Mouse (Mus musculus) embryonic facial prominence, embryonic 14.5 days (tissue): ENCODE measurements around the gene Dpf2. TPM values are rescaled to one million over a fixed set of nuclear protein-coding genes. Genes with fewer than 3 reads are reported as not detected.

ENCODE experiments used
- ATAC-seq: fragments of 200-750 bp; cut with Nextera tagmentation; 2 replicates; pipeline ENCODE4 v1.8.0; 2017; ENCODE audit warnings: low read depth, moderate number of reproducible peaks, moderate TSS enrichment
- DNase-seq: peaks from one replicate; pipeline ENCODE4 v3.0.0-alpha.2; 2015; ENCODE audit warnings: low spot score
- H3K27ac ChIP-seq: fragments of 300-500 bp; sonication (generic); replicated peaks from 2 replicates; pipeline ENCODE4 v1.5.1; 2014; ENCODE audit warnings: low read depth, mild to moderate bottlenecking, low read length, moderate library complexity
- H3K27me3 ChIP-seq: fragments of 300-500 bp; sonication (generic); replicated peaks from 2 replicates; pipeline ENCODE4 v1.6.1; 2014; ENCODE audit warnings: low read length; ENCODE audit not compliant: control insufficient read depth, insufficient read depth
- H3K36me3 ChIP-seq: fragments of 300-500 bp; sonication (generic); 2 replicates; pipeline ENCODE4 v1.6.1; 2014; ENCODE audit warnings: low read length, mixed read lengths; ENCODE audit not compliant: control insufficient read depth, insufficient read depth
- H3K4me1 ChIP-seq: fragments of 300-500 bp; sonication (generic); 2 replicates; pipeline ENCODE4 v1.6.1; 2014; ENCODE audit warnings: antibody characterized with exemption, low read length; ENCODE audit not compliant: control insufficient read depth, insufficient read depth
- H3K4me2 ChIP-seq: fragments of 300-500 bp; sonication (generic); 2 replicates; pipeline ENCODE4 v1.6.1; 2014; ENCODE audit warnings: low read depth, mild to moderate bottlenecking, low read length, moderate library complexity, mixed read lengths
- H3K4me3 ChIP-seq: fragments of 300-500 bp; sonication (generic); 2 replicates; pipeline ENCODE4 v1.5.1; 2014; ENCODE audit warnings: low read depth, mild to moderate bottlenecking, low read length
- H3K9ac ChIP-seq: fragments of 300-500 bp; sonication (generic); 2 replicates; pipeline ENCODE4 v1.6.1; 2014; ENCODE audit warnings: low read depth, mild to moderate bottlenecking, low read length, moderate library complexity, mixed read lengths
- H3K9me3 ChIP-seq: fragments of 300-500 bp; sonication (generic); 2 replicates; pipeline ENCODE4 v1.6.1; 2016; ENCODE audit warnings: low read length; ENCODE audit not compliant: control insufficient read depth
- WGBS: fragments of 180-500 bp; shearing (Covaris S2); extraction: QIAGEN DNeasy Blood & Tissue Kit; methylation state at CpG from one replicate; pipeline ENCODE4 v1.1.7; 2014; 5-methylcytosine and 5-hydroxymethylcytosine counted together
- polyA plus RNA-seq: library from polyadenylated mRNA; unstranded; fragments of >200 nt; fragmentation: Nextera tagmentation; extraction: Ambion mirVana; gene quantifications from 2 replicates; pipeline ENCODE4 v1.2.1, GENCODE M21; 2014

The Dpf2 gene
- polyA plus RNA-seq, 1 experiment from 2014 or later: 124 TPM

DNA sequence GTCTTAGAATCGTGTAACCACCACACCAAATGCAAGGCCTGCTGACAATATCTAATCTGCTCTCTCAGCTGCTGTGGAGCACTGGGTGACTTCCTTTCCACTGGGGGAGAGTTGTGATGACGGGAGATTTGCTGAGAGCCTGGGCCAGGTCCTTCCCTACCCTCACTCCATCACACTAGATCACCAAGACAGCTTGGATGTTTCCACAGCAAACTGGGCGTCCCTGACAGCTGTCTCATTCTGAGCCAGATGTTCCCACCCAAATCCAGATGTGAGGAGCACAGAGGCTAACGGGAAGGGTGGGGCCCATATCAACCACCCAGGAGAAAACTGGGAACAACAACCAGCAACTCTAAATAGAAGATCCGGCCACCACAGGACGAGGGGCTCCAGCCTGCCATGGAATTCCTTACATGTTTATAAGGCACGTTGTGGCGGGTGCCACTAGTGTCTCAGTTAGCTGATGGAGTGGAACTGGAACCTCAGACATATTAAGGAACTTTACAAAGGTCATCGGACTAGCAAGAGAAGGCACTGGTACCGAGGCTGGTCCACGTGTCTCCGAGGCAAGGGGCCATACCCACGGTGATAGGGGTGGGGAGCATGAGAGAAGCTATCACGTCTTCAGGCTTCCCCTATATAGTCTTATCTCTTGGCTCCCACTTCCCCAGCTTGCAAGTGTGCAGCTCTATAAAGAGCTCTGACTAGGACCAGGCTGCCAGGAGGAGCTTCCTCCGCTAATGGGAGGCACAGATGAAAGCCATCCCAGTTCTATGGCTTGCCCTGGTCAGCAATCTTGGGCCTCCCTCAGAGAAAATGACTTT is 9.5 kb upstream of the Dpf2 start:
- no peak overlapping the region for H3K27ac ChIP-seq
- ATAC-seq (no peak), DNase-seq (no peak)
- peaks cover 10% of the 10 kb centered on the region for H3K4me1 ChIP-seq
- H3K4me3 ChIP-seq: no peak overlapping the region; the same call in 1 of the 2 replicates
- no peaks in the 10 kb centered on the region; the same call in 1 of the 2 replicates for H3K27me3 ChIP-seq
- H3K9me3 ChIP-seq: no peaks in the 10 kb centered on the region
- H3K4me2 ChIP-seq: peak overlapping the region; percentile 96; the same call in 1 of the 2 replicates
- H3K9ac ChIP-seq: peak overlapping the region; percentile 34; the same call in 1 of the 2 replicates
- H3K36me3 ChIP-seq: peaks cover 12% of the 10 kb centered on the region
- WGBS: 72% methylated on average over 15 of the region's 15 CpGs

DNA sequence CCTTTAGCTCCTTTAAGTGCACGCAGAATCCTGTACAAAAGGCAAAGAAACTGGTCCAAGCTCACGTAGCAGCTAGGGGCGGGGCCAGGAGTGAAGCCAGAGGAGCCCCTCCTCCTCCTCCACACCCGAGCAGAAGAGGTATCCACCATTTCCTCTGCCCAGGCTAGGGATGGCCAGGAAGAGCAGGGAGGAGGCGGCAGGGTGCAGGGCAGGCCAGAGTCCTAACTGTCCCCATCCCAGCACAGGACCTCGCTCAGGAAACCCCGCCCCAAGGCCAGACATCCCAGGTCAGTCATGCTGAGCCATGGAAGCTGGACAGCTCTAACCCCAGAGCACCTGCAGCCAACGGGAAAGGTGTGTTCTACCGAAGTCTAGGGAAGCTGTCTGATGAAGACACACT is 8.9 kb upstream of the Dpf2 start:
- ATAC-seq: 0 out of 2 replicates have a peak, but pooled peaks have one; percentile 4
- Histone ChIP-seq H3K36me3 (peaks cover 18% of the 10 kb centered on the region), H3K4me3 (no peak overlapping the region; the same call in 1 of the 2 replicates), H3K9me3 (no peaks in the 10 kb centered on the region), H3K4me2 (peak overlapping the region; percentile 34; the same call in 1 of the 2 replicates), H3K27ac (no peak overlapping the region), H3K4me1 (peaks cover 7% of the 10 kb centered on the region; the same call in 1 of the 2 replicates), H3K27me3 (no peaks in the 10 kb centered on the region; the same call in 1 of the 2 replicates), H3K9ac (0 out of 2 replicates have a peak overlapping the region, but pooled peaks have one; percentile 49)
- WGBS: 19% methylated on average over 9 of the region's 9 CpGs
- no peak for DNase-seq

DNA sequence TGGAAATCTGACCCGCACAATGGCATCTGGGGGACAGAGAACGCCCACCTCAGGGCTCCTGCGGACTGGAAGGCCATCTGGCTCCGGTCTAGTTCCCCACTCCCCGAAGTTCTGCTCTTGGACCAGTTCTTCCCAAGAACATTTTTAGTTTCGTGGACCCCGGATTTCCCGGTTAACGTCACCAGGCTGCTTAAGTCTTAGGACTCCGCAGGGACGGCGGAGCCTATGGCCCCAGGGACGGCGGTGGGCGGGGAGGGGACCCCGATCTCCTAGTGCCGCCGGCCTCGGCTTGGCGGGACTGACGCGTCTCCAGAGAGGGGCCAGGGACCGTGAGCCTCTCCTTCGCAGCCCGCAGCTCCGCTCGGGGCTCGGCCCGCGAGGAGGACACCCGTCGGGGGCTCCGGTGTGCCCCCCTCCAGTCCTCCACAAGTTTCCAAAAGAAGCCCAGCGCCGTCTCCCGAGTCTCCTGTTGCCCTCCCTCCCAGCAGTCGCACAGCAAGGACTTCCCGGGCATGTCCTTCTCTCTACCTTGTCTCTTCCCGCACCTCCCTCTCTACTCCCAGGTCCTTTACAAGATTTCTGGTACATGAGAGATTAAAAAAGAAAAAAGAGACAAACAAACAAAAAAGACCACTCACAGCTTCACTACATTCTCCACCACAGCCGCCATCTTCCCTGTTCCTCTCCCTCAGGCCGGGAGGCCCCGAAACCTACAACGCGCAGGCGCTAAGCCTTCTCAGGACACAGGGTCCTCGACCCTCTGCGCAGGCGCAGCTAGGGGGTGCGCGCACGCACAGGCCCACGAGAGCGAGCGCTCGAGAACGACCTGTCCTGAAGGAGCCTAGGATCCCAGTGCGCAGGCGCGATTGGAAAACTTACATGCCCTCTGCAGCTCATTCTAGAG is 455 bp downstream of the Dpf2 start:
- H3K9me3 ChIP-seq: no peaks in the 10 kb centered on the region
- DNase-seq (peak; percentile 100), ATAC-seq (peak; percentile 96)
- peak overlapping the region; percentile 92 for H3K9ac ChIP-seq
- peaks cover 9% of the 10 kb centered on the region for H3K36me3 ChIP-seq
- under 1% methylated on average over 52 of the region's 59 CpGs for WGBS
- H3K4me1 ChIP-seq: peaks cover 23% of the 10 kb centered on the region
- H3K4me2 ChIP-seq: peak overlapping the region; percentile 87
- H3K27ac ChIP-seq: peak overlapping the region; percentile 86
- peak overlapping the region; percentile 77 for H3K4me3 ChIP-seq
- no peaks in the 10 kb centered on the region for H3K27me3 ChIP-seq

DNA sequence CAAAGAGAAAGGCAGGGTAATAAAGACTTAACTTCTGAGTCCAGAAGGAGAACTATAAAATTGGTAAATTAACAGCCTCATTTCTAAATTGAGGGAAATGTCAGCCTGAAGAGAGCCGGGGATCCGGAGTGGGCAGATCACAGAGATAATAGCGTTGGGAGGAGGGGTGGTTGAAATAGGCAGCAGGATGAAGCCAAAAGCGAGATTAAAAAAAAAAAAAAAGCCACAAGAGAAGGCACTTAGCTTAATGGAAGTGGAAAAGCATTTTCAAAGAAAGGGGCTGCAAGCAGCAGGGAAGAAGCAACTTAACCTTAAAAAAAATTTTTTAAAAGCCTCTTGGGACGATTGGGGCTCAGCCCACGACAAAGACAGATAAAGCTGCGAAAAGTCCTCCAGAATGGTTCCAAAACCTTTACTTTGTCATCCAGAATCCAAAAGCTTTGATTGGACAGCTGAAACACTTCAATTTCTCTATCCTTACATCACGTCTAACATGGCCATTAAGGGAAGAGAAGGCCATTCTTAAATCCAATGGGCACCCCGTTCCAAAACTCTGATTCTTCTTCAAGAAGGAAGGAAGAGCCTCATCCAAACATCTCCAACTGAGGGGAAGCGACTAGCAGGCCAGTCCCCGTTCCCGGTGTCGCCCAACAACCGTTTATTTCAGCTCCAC is 1.2 kb downstream of the Dpf2 start:
- Histone ChIP-seq H3K4me2 (peak overlapping the region; percentile 87), H3K9ac (peak overlapping the region; percentile 92), H3K36me3 (peaks cover 11% of the 10 kb centered on the region), H3K4me3 (peak overlapping the region; percentile 77), H3K9me3 (no peaks in the 10 kb centered on the region), H3K27ac (peak overlapping the region; percentile 86), H3K27me3 (no peaks in the 10 kb centered on the region), H3K4me1 (peaks cover 23% of the 10 kb centered on the region)
- ATAC-seq: no peak
- no peak for DNase-seq
- 5% methylated on average over 14 of the region's 14 CpGs for WGBS

DNA sequence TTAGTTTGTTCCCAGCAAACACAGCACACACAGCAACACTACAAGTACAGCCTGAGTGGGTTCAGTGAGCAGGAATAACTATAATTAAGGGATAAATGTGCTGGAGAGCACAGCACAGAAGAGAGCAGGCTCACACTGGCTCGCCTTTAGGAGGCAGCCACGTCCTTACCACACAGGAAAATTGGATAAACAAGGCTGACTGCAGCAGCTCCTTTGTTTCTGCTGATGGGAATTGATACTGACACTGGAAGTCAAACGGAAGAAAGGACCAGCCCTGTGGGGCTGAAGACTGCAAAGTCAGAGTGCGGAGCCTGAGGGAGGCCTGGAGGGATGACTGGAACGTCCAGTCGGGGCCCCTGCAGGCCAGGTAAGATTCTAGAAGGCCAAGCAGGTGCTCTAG is 2.6 kb downstream of the Dpf2 start:
- peak overlapping the region; percentile 9; the same call in 1 of the 2 replicates for H3K27ac ChIP-seq
- peak overlapping the region; percentile 77 for H3K4me3 ChIP-seq
- H3K9me3 ChIP-seq: no peaks in the 10 kb centered on the region
- peak; percentile 16; the same call in 1 of the 2 replicates for ATAC-seq
- H3K36me3 ChIP-seq: peaks cover 25% of the 10 kb centered on the region
- H3K27me3 ChIP-seq: no peaks in the 10 kb centered on the region
- H3K9ac ChIP-seq: peak overlapping the region; percentile 31; the same call in 1 of the 2 replicates
- 38% methylated on average over 6 of the region's 6 CpGs for WGBS
- DNase-seq: peak; percentile 73
- H3K4me1 ChIP-seq: peaks cover 23% of the 10 kb centered on the region
- peak overlapping the region; percentile 87 for H3K4me2 ChIP-seq

DNA sequence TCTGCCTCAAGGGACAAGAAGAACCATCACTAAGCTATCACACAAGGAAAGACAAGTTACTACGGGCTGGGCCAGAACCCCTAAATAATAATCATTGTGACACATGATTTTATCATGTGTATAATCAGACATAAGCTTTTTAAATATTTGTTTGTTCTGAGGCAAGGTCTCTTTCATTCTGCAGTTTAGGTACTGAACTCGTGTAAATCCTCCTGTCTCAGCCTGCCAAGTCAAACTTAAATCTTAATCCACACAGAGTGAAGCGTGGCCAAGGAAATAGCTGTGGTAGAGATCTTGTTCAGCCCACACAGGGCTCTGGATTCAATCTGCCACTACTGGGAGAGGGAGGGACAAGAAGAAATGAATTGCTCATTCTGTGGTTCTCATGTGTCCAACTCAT is 5.5 kb downstream of the Dpf2 start:
- Histone ChIP-seq H3K4me2 (no peak overlapping the region), H3K9me3 (no peaks in the 10 kb centered on the region), H3K4me1 (peaks cover 20% of the 10 kb centered on the region), H3K9ac (no peak overlapping the region), H3K4me3 (no peak overlapping the region), H3K27me3 (no peaks in the 10 kb centered on the region), H3K36me3 (peaks cover 54% of the 10 kb centered on the region), H3K27ac (no peak overlapping the region)
- DNase-seq: no peak
- ATAC-seq: no peak
- WGBS: 76% methylated on average over 3 of the region's 3 CpGs

DNA sequence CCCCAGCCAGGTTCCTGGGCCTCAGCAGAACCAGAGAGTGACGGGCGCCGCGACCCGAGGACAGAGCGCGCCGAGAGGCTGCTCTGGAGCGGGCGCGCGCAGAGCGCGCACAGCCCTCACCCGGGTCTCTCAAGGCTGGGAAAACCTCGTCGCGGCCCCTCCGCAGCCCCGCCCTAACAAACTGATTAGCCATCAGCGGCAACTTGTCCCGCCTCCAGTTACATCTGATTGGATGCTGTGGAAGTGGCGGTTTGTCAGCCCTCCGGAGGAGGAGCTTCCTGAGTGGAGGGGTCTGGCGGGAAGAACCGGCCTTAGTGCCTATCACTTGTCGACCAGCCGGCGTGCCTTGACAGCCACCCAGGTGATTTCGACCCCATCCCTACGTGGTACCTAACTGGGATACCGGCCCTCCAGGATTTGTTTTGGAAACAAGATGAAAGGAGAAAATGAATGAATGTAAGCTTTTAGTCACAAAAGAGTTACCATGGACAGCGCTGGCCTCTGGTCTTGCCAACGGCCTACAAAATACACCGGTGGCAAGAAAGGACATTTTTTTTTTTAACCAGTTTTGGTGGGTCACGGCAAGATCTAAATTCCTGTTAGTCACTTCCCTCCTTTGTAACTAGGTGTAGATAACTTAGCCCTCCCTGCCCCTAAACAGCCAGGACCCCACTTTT is 18.7 kb downstream of the Dpf2 start, which contains the start of gene Tigd3:
Gene Tigd3 (minus strand): TSS at position 148 of the 677 bp plus-strand sequence.
- peak within 1 kb of the TSS; percentile 63 for H3K4me3 ChIP-seq
- H3K27ac ChIP-seq: no peak within 1 kb of the TSS
- H3K36me3 ChIP-seq: peaks cover 42% of the 10 kb centered on the region
- WGBS: 7% methylated on average over 25 of the region's 36 CpGs
- no peaks in the 10 kb centered on the region for H3K27me3 ChIP-seq
- ATAC-seq (peak; percentile 96), DNase-seq (peak; percentile 98)
- no peaks in the 10 kb centered on the region for H3K9me3 ChIP-seq
- 0 out of 2 replicates have a peak, but pooled peaks cover 4% of the 10 kb centered on the region for H3K4me1 ChIP-seq
- H3K4me2 ChIP-seq: peak within 1 kb of the TSS; percentile 82
- peak within 1 kb of the TSS; percentile 86 for H3K9ac ChIP-seq
